Mouse (Mus musculus) cortical plate, adult 2 months (tissue): ENCODE data around the gene Adk.

ENCODE experiments used
- CTCF ChIP-seq: fragments of 200-500 bp; IDR thresholded peaks from 2 replicates; pipeline ENCODE4 v1.5.1; 2011; ENCODE audit warnings: mild to moderate bottlenecking, control low read depth, low read length; ENCODE audit not compliant: insufficient read depth; ENCODE audit errors: extremely low read depth
- POLR2A ChIP-seq: fragments of 200-500 bp; IDR thresholded peaks from 2 replicates; pipeline ENCODE4 v1.6.1; 2011; ENCODE audit warnings: mild to moderate bottlenecking, low read length, control low read depth; ENCODE audit not compliant: insufficient read depth; ENCODE audit errors: extremely low read depth

DNA sequence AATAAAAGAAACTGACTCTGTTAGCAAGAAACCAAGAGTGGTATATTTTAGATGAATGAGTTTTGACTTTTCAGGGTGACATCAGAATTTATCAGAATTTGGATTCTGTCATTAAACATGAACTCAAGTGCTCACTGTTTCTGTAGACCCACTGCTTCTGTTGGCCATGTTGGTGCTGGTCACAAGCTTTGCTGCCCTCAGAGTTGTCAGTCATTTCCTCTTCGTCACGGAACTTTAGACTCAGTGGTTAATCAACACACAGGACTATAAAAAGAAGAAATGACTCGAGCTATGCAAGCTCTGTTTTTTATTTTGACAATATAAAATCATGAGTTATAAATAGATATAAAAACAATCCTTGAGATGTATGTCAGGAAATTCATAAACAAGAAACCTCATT, 228.1 kb downstream of the Adk start:
- TF ChIP-seq CTCF: no peak
- TF ChIP-seq POLR2A: no peak
